Mouse (Mus musculus) myocyte (in vitro differentiated cells): ENCODE data around the gene Myo18b. TPM values are rescaled to one million over a fixed set of nuclear protein-coding genes. Genes with fewer than 3 reads are reported as not detected.

Experiments
- H3K27me3 ChIP-seq: one replicate; pipeline ENCODE4 v1.6.1; 2011; ENCODE audit not compliant: control insufficient read depth, insufficient read depth, insufficient read length
- H3K36me3 ChIP-seq: one replicate; pipeline ENCODE4 v1.6.1; 2011; ENCODE audit not compliant: control insufficient read depth, insufficient read depth
- H3K4me2 ChIP-seq: one replicate; pipeline ENCODE4 v1.6.1; 2011; ENCODE audit warnings: low read depth, control low read depth
- H3K4me3 ChIP-seq: one replicate; pipeline ENCODE4 v1.5.1; 2011; ENCODE audit warnings: mild to moderate bottlenecking, control low read depth, moderate library complexity
- H3K79me2 ChIP-seq: one replicate; pipeline ENCODE4 v1.6.1; 2011; ENCODE audit not compliant: control insufficient read depth, insufficient read depth
- H3ac ChIP-seq: one replicate; pipeline ENCODE4 v1.6.1; 2011; ENCODE audit not compliant: control insufficient read depth, insufficient read length
- CEBPB ChIP-seq: IDR thresholded peaks from 2 replicates; pipeline ENCODE4 v1.6.1; 2011; ENCODE audit warnings: mild to moderate bottlenecking, moderate library complexity; ENCODE audit not compliant: poor library complexity, insufficient read depth, severe bottlenecking
- E2F4 ChIP-seq: IDR thresholded peaks from one replicate; pipeline ENCODE4 v1.6.1; 2011; ENCODE audit warnings: mild to moderate bottlenecking, control low read depth, moderate library complexity; ENCODE audit not compliant: insufficient read depth
- MAX ChIP-seq: IDR thresholded peaks from one replicate; pipeline ENCODE4 v1.6.1; 2011; ENCODE audit warnings: low read depth, mild to moderate bottlenecking, control low read depth
- MYOD1 ChIP-seq, 3 experiments: IDR thresholded peaks; one replicate each; pipeline ENCODE4 v1.6.1; 2011; ENCODE audit warnings: control low read depth in 2 of 3, low read depth in 2 of 3, mild to moderate bottlenecking in 2 of 3, moderate library complexity in 1 of 3; ENCODE audit not compliant: insufficient read length in 2 of 3, control insufficient read depth in 1 of 3
- MYOG ChIP-seq, 3 experiments: IDR thresholded peaks; one replicate each; pipeline ENCODE4 v1.6.1; 2011; ENCODE audit warnings: control low read depth in 2 of 3, low read depth in 2 of 3, mild to moderate bottlenecking in 2 of 3; ENCODE audit not compliant: insufficient read length in 2 of 3, control insufficient read depth in 1 of 3, insufficient read depth in 1 of 3
- POLR2A ChIP-seq: IDR thresholded peaks from one replicate; pipeline ENCODE4 v1.6.1; 2011; ENCODE audit warnings: low read depth, mild to moderate bottlenecking, control low read depth, moderate library complexity; ENCODE audit not compliant: insufficient read length
- POLR2AphosphoS2 ChIP-seq: IDR thresholded peaks from one replicate; pipeline ENCODE4 v1.6.1; 2011; ENCODE audit warnings: low read depth, control low read depth; ENCODE audit not compliant: insufficient read length
- REST ChIP-seq: IDR thresholded peaks from one replicate; pipeline ENCODE4 v1.6.1; 2011; ENCODE audit warnings: mild to moderate bottlenecking, control low read depth, moderate library complexity; ENCODE audit not compliant: insufficient read depth, insufficient read length
- SRF ChIP-seq: IDR thresholded peaks from one replicate; pipeline ENCODE4 v1.6.1; 2011; ENCODE audit warnings: low read depth; ENCODE audit not compliant: control insufficient read depth, insufficient read length
- TCF12 ChIP-seq: IDR thresholded peaks from one replicate; pipeline ENCODE4 v1.6.1; 2011; ENCODE audit warnings: mild to moderate bottlenecking, control low read depth; ENCODE audit not compliant: poor library complexity, insufficient read depth, severe bottlenecking
- TCF3 ChIP-seq: IDR thresholded peaks from one replicate; pipeline ENCODE4 v1.6.1; 2011; ENCODE audit warnings: low read depth, control low read depth; ENCODE audit not compliant: insufficient read length
- USF1 ChIP-seq: IDR thresholded peaks from one replicate; pipeline ENCODE4 v1.6.1; 2011; ENCODE audit warnings: low read depth, mild to moderate bottlenecking, control low read depth, moderate library complexity
- polyA plus RNA-seq: library from polyadenylated mRNA; unstranded; fragments of >200 nt; fragmentation: generic; extraction: Trizol; gene quantifications from one replicate; pipeline ENCODE4 v1.2.1, GENCODE M21; 2012; ENCODE audit warnings: missing spikeins

Myo18b gene
- polyA plus RNA-seq, 1 experiment = 1.6 TPM

DNA sequence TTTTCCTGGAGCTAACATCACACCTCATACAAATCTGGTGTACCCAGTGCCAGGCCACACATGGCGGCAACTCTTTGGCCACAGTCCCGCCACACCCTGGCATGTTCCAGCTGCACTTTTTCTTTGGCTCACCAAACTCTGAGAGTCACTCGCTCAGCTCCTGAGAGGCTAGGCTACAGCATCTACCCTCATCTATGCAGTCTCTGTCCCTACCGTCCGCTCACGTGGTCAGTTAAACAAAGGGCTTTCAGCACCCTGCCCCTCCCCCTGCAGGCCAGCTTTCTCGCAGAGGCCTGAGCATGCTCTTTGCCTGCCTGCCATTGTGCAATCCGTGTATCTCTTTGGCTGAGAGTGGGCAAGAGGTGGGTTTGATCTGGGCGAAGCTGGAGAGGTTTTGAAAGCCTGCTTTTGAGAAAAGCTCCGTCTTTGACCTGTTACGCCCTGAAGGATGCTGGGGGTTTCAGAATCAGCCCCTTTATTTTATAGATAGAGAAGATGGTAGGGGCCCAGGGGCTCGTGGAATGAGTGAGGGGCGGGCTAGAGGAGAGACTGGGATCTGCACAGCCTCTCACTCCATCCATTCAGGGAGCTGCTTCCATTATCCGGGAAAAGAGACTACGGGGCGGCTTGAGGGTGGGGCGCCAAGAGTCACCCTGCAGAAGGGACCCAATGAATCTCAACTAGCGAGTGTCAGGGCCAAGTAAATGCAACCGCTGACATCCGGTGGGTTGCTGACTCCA lies 252.5 kb downstream of the Myo18b start:
- no peak overlapping the region for H3K4me2 ChIP-seq

DNA sequence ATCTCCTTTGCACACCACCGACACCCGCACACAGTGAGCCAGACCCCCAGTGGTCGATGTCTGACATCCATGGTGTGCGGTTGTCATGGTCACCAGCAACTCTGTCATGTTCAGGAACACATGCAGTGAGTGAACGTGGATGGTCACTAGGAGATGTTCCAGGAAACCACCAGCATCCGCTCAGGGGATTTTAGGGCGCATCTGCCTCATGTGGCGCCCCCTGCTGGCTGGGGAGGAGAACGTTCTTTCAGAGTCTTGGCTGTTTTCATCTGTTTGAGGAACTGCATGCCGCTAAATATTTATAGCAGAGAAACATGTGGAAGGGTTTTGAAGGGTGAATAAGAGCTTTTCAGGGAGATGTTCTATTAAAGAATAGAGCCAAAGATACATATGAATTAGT lies 253.4 kb downstream of the Myo18b start:
- no peak overlapping the region for H3K4me3 ChIP-seq
- H3K4me2 ChIP-seq = no peak overlapping the region
- no peak overlapping the region for H3ac ChIP-seq
- TF ChIP-seq POLR2A (no peak), SRF (no peak), CEBPB (no peak), REST (no peak)
- no peaks in the 10 kb centered on the region for H3K79me2 ChIP-seq
- H3K36me3 ChIP-seq = no peaks in the 10 kb centered on the region
- no peaks in the 10 kb centered on the region for H3K27me3 ChIP-seq

More for the DNA sequence above, 252.5 kb downstream of the Myo18b start:
- Histone ChIP-seq H3K4me3 (no peak overlapping the region), H3K79me2 (no peaks in the 10 kb centered on the region), H3K27me3 (no peaks in the 10 kb centered on the region), H3ac (no peak overlapping the region), H3K36me3 (no peaks in the 10 kb centered on the region)
- no peak for TF ChIP-seq REST
- no peak for TF ChIP-seq E2F4
- no peak for TF ChIP-seq POLR2AphosphoS2
- no peak for TF ChIP-seq CEBPB
- no peak for TF ChIP-seq TCF12
- TF ChIP-seq MYOG (IDR thresholded peaks at IDR 0.05; ENCODE audit: control insufficient read depth in 1 of 3, insufficient read depth in 1 of 3, insufficient read length in 2 of 3, low read depth in 2 of 3) = no peak
- no peak for TF ChIP-seq USF1
- no peak for TF ChIP-seq POLR2A
- no peak for TF ChIP-seq MYOD1 (IDR thresholded peaks at IDR 0.05; ENCODE audit: control insufficient read depth in 1 of 3, insufficient read length in 2 of 3, low read depth in 2 of 3)
- no peak for TF ChIP-seq SRF

DNA sequence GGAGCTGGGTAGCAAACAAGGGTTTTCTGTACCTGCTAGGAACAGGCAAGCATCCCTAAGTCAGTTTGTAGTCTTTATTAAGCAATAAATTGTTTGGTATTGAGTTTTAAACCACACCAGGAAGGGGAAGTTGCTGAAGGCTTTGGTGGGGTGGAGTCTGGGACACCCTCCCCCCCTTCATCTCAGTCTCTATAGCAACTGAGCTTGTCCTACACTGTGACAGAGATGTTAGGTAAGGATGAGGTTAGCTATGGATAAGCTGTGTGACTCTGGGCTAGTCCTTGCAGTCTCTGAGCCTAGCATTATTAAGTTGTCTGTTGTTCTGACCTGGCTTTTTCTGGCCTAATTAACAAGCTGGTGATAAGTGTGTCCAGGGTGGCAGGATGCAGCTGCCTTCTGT lies 254.4 kb downstream of the Myo18b start:
- Histone ChIP-seq H3K4me3 (no peak overlapping the region), H3ac (no peak overlapping the region), H3K4me2 (no peak overlapping the region), H3K79me2 (no peaks in the 10 kb centered on the region), H3K27me3 (no peaks in the 10 kb centered on the region), H3K36me3 (no peaks in the 10 kb centered on the region)
- TF ChIP-seq POLR2AphosphoS2 = no peak
- no peak for TF ChIP-seq MYOG (IDR thresholded peaks at IDR 0.05; ENCODE audit: control insufficient read depth in 1 of 3, insufficient read depth in 1 of 3, insufficient read length in 2 of 3, low read depth in 2 of 3)
- TF ChIP-seq USF1 = no peak
- no peak for TF ChIP-seq REST
- TF ChIP-seq MAX = no peak
- no peak for TF ChIP-seq CEBPB
- no peak for TF ChIP-seq E2F4

DNA sequence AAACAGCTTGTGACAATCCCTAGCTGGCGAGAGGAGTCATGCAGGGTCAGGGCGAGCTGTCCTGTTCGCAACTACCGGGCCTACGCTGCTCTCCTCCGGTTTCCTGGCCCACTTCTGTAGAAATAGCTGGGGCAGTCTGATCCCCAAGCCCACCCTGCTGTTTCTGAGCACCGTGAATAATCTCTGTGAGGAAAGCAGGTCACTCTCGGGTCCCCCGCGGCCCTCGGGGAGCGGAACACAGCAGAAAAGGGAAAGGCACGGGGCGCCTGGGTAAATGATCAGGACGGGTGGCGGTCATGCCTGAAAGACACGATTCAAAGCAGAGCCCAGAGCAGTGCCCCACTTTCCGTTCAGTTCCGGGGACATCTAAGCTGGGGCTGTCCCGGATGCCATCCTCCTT lies 255.0 kb downstream of the Myo18b start:
- Histone ChIP-seq H3K79me2 (no peaks in the 10 kb centered on the region), H3K27me3 (no peaks in the 10 kb centered on the region), H3K4me2 (no peak overlapping the region), H3ac (no peak overlapping the region), H3K36me3 (no peaks in the 10 kb centered on the region), H3K4me3 (no peak overlapping the region)
- TF ChIP-seq SRF = no peak
- no peak for TF ChIP-seq POLR2AphosphoS2
- no peak for TF ChIP-seq E2F4
- no peak for TF ChIP-seq REST
- no peak for TF ChIP-seq MAX

DNA sequence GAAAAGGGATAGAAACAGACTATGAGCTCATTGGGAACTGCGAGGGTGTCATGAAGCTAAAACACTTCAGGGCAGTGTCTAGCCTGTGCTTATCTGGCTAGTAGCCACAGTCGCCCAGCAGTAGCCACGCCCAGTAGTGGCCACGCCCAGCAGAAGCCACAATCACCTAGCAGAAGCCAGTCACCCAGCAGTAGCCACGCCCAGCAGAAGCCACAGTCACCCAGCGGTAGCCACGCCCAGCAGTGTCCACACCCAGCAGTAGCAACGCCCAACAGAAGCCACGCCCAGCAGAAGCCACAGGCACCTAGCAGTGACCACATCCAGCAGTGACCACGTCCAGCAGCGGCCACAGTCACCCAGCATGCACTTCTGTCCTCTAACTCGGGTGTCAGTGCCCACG lies 255.5 kb downstream of the Myo18b start:
- Histone ChIP-seq H3K36me3 (no peaks in the 10 kb centered on the region), H3K4me2 (no peak overlapping the region), H3K27me3 (no peaks in the 10 kb centered on the region), H3K4me3 (no peak overlapping the region), H3ac (no peak overlapping the region), H3K79me2 (no peaks in the 10 kb centered on the region)
- TF ChIP-seq POLR2AphosphoS2 = no peak
- no peak for TF ChIP-seq TCF3
- TF ChIP-seq MYOD1 (IDR thresholded peaks at IDR 0.05; ENCODE audit: control insufficient read depth in 1 of 3, insufficient read length in 2 of 3, low read depth in 2 of 3) = no peak
- no peak for TF ChIP-seq SRF

Other genes with a start within 250 kb of the Myo18b start
- gene Grk3, start 119.4 kb upstream of the Myo18b start, polyA plus RNA-seq = not detected
- not detected for gene Crybb2, start 173.8 kb upstream of the Myo18b start, polyA plus RNA-seq
- gene Crybb3, start 185.2 kb upstream of the Myo18b start, polyA plus RNA-seq = 0.30 TPM